Mouse (Mus musculus) kidney, adult 2 months (tissue): ENCODE data around the gene Sirt1.

ENCODE experiments used
- CTCF ChIP-seq: fragments of 200-500 bp; conservative IDR thresholded peaks from 2 replicates; pipeline ENCODE4 v1.5.1; 2011; ENCODE audit warnings: low read depth, mild to moderate bottlenecking, control low read depth, low read length, moderate library complexity, mixed read lengths; ENCODE audit not compliant: insufficient read depth, insufficient read length
- POLR2A ChIP-seq: fragments of 200-500 bp; IDR thresholded peaks from one replicate; pipeline ENCODE4 v1.6.1; 2011; ENCODE audit warnings: low read depth, low read length, control low read depth

GRCm38 (mm10) chr10:63368041-63368440, 13.5 kb downstream of the Sirt1 start:
- TF ChIP-seq CTCF (no peak), POLR2A (no peak)
